Mouse (Mus musculus): ENCODE data around the gene Cst12. TPM values are rescaled to one million over a fixed set of nuclear protein-coding genes. Genes with fewer than 3 reads are reported as not detected.

The Cst12 gene
- not detected in 2 replicates for polyA plus RNA-seq (2014; fragmentation: Nextera tagmentation; extraction: Ambion mirVana)

DNA sequence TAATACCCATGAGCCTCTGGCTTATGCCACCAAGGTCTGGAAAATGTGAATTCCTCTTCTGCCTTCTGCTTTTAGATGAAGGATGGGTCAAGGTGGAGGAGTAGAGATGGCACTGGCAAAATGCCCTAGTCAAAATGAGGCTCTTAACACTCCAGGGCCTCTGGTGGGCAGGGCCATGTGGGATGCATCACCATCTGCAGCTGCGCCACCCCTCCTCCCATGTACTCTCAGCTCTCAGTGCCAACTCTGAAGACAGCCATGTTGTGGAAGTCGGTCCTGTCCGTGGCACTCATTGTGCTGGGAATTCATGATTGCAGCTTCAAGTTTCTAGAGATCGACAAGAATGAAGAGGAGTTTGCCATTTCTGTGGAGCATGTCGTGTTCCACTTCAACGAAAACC, at the start of gene Cst12:
Gene Cst12 (plus strand): TSS at position 220 of the 400 bp plus-strand sequence.
- Histone ChIP-seq H3K27me3 (ENCODE audit: control insufficient read depth, insufficient read depth, low read length) (no peaks in the 10 kb centered on the region), H3K9ac (ENCODE audit: low read length) (no peak within 1 kb of the TSS), H3K4me2 (ENCODE audit: low read length) (no peak within 1 kb of the TSS), H3K4me1 (ENCODE audit: control insufficient read depth in 2 of 2, insufficient read depth in 2 of 2, low read length in 2 of 2) (no peaks in the 10 kb centered on the region), H3K36me3 (ENCODE audit: control insufficient read depth, insufficient read depth, low read length) (no peaks in the 10 kb centered on the region), H3K9me3 (ENCODE audit: control insufficient read depth, low read length) (no peaks in the 10 kb centered on the region), H3K27ac (replicated peaks in 1 of 2; ENCODE audit: control insufficient read depth in 1 of 2, insufficient read depth in 1 of 2, low read depth in 2 of 2, low read length in 2 of 2) (no peak within 1 kb of the TSS), H3K4me3 (ENCODE audit: control insufficient read depth in 1 of 2, insufficient read depth in 1 of 2, low read depth in 1 of 2, low read length in 2 of 2) (no peak within 1 kb of the TSS)
- no peak for ATAC-seq (ENCODE audit: insufficient number of reproducible peaks, insufficient read depth, low FRiP score, low read depth)
- WGBS: 87% methylated on average over 6 of the region's 6 CpGs

GRCm38 (mm10) chr2:148743001-148743400, 46.2 kb upstream of the Cst12 start:
- no peaks in the 10 kb centered on the region for H3K36me3 ChIP-seq (ENCODE audit: control insufficient read depth, insufficient read depth, low read length)
- no peak for ATAC-seq (ENCODE audit: insufficient number of reproducible peaks, insufficient read depth, low FRiP score, low read depth)
- peaks cover 4% of the 10 kb centered on the region; the same call in 1 of the 2 replicates for H3K9me3 ChIP-seq (ENCODE audit: control insufficient read depth, low read length)
- WGBS: 64% methylated on average over 3 of the region's 3 CpGs
- H3K27me3 ChIP-seq (ENCODE audit: control insufficient read depth, insufficient read depth, low read length): no peaks in the 10 kb centered on the region
- no peak overlapping the region for H3K27ac ChIP-seq (replicated peaks in 1 of 2; ENCODE audit: control insufficient read depth in 1 of 2, insufficient read depth in 1 of 2, low read depth in 2 of 2, low read length in 2 of 2)
- no peaks in the 10 kb centered on the region for H3K4me1 ChIP-seq (ENCODE audit: control insufficient read depth in 2 of 2, insufficient read depth in 2 of 2, low read length in 2 of 2)
- H3K9ac ChIP-seq (ENCODE audit: low read length): no peak overlapping the region
- H3K4me3 ChIP-seq (ENCODE audit: control insufficient read depth in 1 of 2, insufficient read depth in 1 of 2, low read depth in 1 of 2, low read length in 2 of 2): no peak overlapping the region
- H3K4me2 ChIP-seq (ENCODE audit: low read length): no peak overlapping the region

DNA sequence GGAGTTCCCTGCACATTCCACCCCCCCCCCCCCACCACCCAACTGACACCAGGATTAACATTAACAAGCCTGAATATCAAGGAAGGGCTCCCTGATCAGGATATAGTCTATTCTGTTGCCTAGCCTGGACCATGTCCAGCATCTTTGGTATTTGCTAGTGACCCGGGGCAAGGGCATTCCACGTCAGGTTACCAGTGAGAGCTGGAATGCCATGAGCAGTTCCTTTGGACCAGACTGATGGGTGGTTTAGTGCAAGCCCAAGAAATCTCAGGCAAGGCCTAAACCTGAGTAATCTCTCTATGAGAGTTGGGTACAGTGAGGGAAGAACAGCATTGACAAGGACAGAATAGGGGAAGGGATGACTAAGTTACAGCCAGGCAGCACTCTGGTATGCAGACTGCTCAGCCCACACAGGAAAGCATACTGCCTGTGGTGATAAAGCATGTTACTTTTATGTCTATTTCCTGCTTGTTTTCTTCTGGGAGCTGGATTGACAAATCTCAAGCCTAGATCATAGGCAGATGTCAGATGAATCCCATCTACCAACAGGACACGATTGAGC, 45.2 kb upstream of the Cst12 start:
- Histone ChIP-seq H3K27me3 (ENCODE audit: control insufficient read depth, insufficient read depth, low read length) (no peaks in the 10 kb centered on the region), H3K4me3 (ENCODE audit: control insufficient read depth in 1 of 2, insufficient read depth in 1 of 2, low read depth in 1 of 2, low read length in 2 of 2) (no peak overlapping the region), H3K9me3 (ENCODE audit: control insufficient read depth, low read length) (peaks cover 4% of the 10 kb centered on the region; the same call in 1 of the 2 replicates), H3K27ac (replicated peaks in 1 of 2; ENCODE audit: control insufficient read depth in 1 of 2, insufficient read depth in 1 of 2, low read depth in 2 of 2, low read length in 2 of 2) (no peak overlapping the region), H3K4me1 (ENCODE audit: control insufficient read depth in 2 of 2, insufficient read depth in 2 of 2, low read length in 2 of 2) (no peaks in the 10 kb centered on the region), H3K36me3 (ENCODE audit: control insufficient read depth, insufficient read depth, low read length) (no peaks in the 10 kb centered on the region), H3K4me2 (ENCODE audit: low read length) (no peak overlapping the region), H3K9ac (ENCODE audit: low read length) (no peak overlapping the region)
- ATAC-seq (ENCODE audit: insufficient number of reproducible peaks, insufficient read depth, low FRiP score, low read depth): no peak
- WGBS: 46% methylated on average over 3 of the region's 3 CpGs

DNA sequence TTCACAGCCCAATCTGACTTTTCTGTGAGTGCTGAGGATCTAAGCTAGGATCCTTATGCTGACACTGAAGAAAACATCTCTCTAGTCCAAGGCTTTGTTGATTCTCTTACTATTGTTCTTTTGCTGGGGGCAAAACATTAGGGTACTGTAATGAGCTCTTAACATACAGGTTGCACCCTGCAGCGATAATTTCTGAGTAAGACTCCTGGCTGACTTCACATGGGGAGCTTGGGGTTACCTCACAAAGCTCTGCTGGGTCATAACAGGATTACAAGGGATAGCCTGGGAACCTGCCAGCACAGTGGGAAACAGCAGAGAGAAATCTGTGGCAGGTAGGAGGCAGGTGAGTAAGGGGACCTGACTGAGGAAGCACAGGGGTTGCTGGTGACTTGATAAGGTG, 39.1 kb upstream of the Cst12 start, which contains the start of gene Cstl1:
Gene Cstl1 (plus strand): TSS at position 301 of the 400 bp plus-strand sequence.
- Histone ChIP-seq H3K4me1 (ENCODE audit: control insufficient read depth in 2 of 2, insufficient read depth in 2 of 2, low read length in 2 of 2) (no peaks in the 10 kb centered on the region), H3K27me3 (ENCODE audit: control insufficient read depth, insufficient read depth, low read length) (no peaks in the 10 kb centered on the region), H3K9me3 (ENCODE audit: control insufficient read depth, low read length) (no peaks in the 10 kb centered on the region), H3K4me2 (ENCODE audit: low read length) (no peak within 1 kb of the TSS), H3K36me3 (ENCODE audit: control insufficient read depth, insufficient read depth, low read length) (no peaks in the 10 kb centered on the region), H3K9ac (ENCODE audit: low read length) (no peak within 1 kb of the TSS), H3K27ac (replicated peaks in 1 of 2; ENCODE audit: control insufficient read depth in 1 of 2, insufficient read depth in 1 of 2, low read depth in 2 of 2, low read length in 2 of 2) (no peak within 1 kb of the TSS), H3K4me3 (ENCODE audit: control insufficient read depth in 1 of 2, insufficient read depth in 1 of 2, low read depth in 1 of 2, low read length in 2 of 2) (no peak within 1 kb of the TSS)
- 81% methylated on average over 1 of the region's 1 CpGs for WGBS
- ATAC-seq (ENCODE audit: insufficient number of reproducible peaks, insufficient read depth, low FRiP score, low read depth): no peak

DNA sequence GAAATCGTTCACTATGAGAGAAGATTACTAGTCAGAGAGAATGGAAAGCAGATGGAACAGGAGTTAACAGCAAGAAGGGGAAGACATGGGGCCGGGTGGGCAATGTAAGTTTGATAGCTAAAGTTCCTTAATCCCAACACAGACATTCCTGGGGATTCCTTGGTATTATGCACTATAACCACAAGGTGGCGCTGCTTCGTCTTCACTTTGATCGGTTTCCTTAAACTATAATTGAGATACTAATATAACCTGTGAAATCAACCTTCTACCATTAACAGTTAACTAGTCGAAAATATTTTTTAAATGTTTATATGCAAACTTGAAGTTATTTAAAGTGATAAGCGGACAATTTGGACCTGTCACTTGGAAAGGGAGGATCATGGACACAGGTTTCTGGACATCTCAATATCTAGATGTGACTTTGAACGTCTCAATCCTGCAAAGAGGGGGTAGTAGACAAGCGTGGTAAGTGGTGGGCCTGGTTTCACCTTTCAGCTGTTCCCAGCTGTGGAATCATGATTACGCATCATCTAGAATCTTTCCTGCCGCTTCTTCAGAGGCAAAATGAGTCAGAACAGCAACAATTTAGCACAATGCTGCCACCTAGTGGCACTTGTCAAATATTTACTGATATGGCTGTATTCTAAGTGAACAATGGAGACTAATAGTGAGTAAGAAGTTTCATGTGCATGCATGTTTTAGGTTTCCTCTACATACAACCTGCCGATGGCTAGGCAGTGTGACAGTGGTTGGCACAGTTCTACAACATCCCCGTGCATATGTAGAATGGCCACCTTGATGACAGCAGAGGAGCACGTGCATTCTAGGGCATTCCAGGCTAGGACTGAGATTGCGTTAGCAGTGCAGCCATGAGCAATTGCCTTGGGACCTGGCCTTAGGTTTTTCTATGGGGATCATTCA, 37.0 kb upstream of the Cst12 start:
- Histone ChIP-seq H3K4me2 (ENCODE audit: low read length) (peak overlapping the region; percentile 78), H3K4me3 (ENCODE audit: control insufficient read depth in 1 of 2, insufficient read depth in 1 of 2, low read depth in 1 of 2, low read length in 2 of 2) (peak overlapping the region; percentile 31 to 36; a peak in 3 of 4 replicates), H3K9me3 (ENCODE audit: control insufficient read depth, low read length) (no peaks in the 10 kb centered on the region), H3K27me3 (ENCODE audit: control insufficient read depth, insufficient read depth, low read length) (no peaks in the 10 kb centered on the region), H3K9ac (ENCODE audit: low read length) (no peak overlapping the region), H3K27ac (replicated peaks in 1 of 2; ENCODE audit: control insufficient read depth in 1 of 2, insufficient read depth in 1 of 2, low read depth in 2 of 2, low read length in 2 of 2) (no peak overlapping the region), H3K36me3 (ENCODE audit: control insufficient read depth, insufficient read depth, low read length) (no peaks in the 10 kb centered on the region), H3K4me1 (ENCODE audit: control insufficient read depth in 2 of 2, insufficient read depth in 2 of 2, low read length in 2 of 2) (no peaks in the 10 kb centered on the region)
- ATAC-seq (ENCODE audit: insufficient number of reproducible peaks, insufficient read depth, low FRiP score, low read depth): no peak
- WGBS: 14% methylated on average over 15 of the region's 15 CpGs

GRCm38 (mm10) chr2:148754310-148754846, 34.8 kb upstream of the Cst12 start:
- ATAC-seq (ENCODE audit: insufficient number of reproducible peaks, insufficient read depth, low FRiP score, low read depth): no peak
- Histone ChIP-seq H3K4me2 (ENCODE audit: low read length) (no peak overlapping the region), H3K9me3 (ENCODE audit: control insufficient read depth, low read length) (no peaks in the 10 kb centered on the region), H3K9ac (ENCODE audit: low read length) (no peak overlapping the region), H3K4me3 (ENCODE audit: control insufficient read depth in 1 of 2, insufficient read depth in 1 of 2, low read depth in 1 of 2, low read length in 2 of 2) (no peak overlapping the region), H3K4me1 (ENCODE audit: control insufficient read depth in 2 of 2, insufficient read depth in 2 of 2, low read length in 2 of 2) (no peaks in the 10 kb centered on the region), H3K27ac (replicated peaks in 1 of 2; ENCODE audit: control insufficient read depth in 1 of 2, insufficient read depth in 1 of 2, low read depth in 2 of 2, low read length in 2 of 2) (no peak overlapping the region), H3K27me3 (ENCODE audit: control insufficient read depth, insufficient read depth, low read length) (no peaks in the 10 kb centered on the region), H3K36me3 (ENCODE audit: control insufficient read depth, insufficient read depth, low read length) (no peaks in the 10 kb centered on the region)
- whole genome bisulfite sequencing: 69% methylated on average over 1 of the region's 1 CpGs

GRCm38 (mm10) chr2:148763648-148764388, 25.3 kb upstream of the Cst12 start:
- Histone ChIP-seq H3K27ac (replicated peaks in 1 of 2; ENCODE audit: control insufficient read depth in 1 of 2, insufficient read depth in 1 of 2, low read depth in 2 of 2, low read length in 2 of 2) (no peak overlapping the region), H3K4me2 (ENCODE audit: low read length) (no peak overlapping the region), H3K9me3 (ENCODE audit: control insufficient read depth, low read length) (no peaks in the 10 kb centered on the region), H3K27me3 (ENCODE audit: control insufficient read depth, insufficient read depth, low read length) (no peaks in the 10 kb centered on the region), H3K4me1 (ENCODE audit: control insufficient read depth in 2 of 2, insufficient read depth in 2 of 2, low read length in 2 of 2) (no peaks in the 10 kb centered on the region), H3K9ac (ENCODE audit: low read length) (no peak overlapping the region), H3K36me3 (ENCODE audit: control insufficient read depth, insufficient read depth, low read length) (no peaks in the 10 kb centered on the region), H3K4me3 (ENCODE audit: control insufficient read depth in 1 of 2, insufficient read depth in 1 of 2, low read depth in 1 of 2, low read length in 2 of 2) (no peak overlapping the region)
- WGBS: 87% methylated on average over 1 of the region's 1 CpGs
- no peak for ATAC-seq (ENCODE audit: insufficient number of reproducible peaks, insufficient read depth, low FRiP score, low read depth)
